Mouse (Mus musculus) lung, postnatal 0 days (tissue): ENCODE results near the gene Cd28. TPM values are rescaled to one million over a fixed set of nuclear protein-coding genes. Genes with fewer than 3 reads are reported as not detected.

Source experiments
- ATAC-seq: fragments of 200-750 bp; cut with Nextera tagmentation; 2 replicates; pipeline ENCODE4 v1.8.0; 2017; ENCODE audit warnings: moderate library complexity
- DNase-seq: peaks from one replicate; pipeline ENCODE4 v3.0.0-alpha.2; 2016; ENCODE audit warnings: low spot score
- H3K27ac ChIP-seq: fragments of 300-500 bp; sonication (generic); 2 replicates; pipeline ENCODE4 v1.5.1; 2014; ENCODE audit warnings: antibody characterized with exemption, mild to moderate bottlenecking, low read length, mixed read lengths
- H3K27me3 ChIP-seq: fragments of 300-500 bp; sonication (generic); replicated peaks from 2 replicates; pipeline ENCODE4 v1.6.1; 2014; ENCODE audit warnings: low read length, mixed read lengths; ENCODE audit not compliant: insufficient read depth
- H3K36me3 ChIP-seq: fragments of 300-500 bp; sonication (generic); 2 replicates; pipeline ENCODE4 v1.6.1; 2014; ENCODE audit warnings: low read length, mixed read lengths; ENCODE audit not compliant: insufficient read depth
- H3K4me1 ChIP-seq: fragments of 300-500 bp; sonication (generic); 2 replicates; pipeline ENCODE4 v1.6.1; 2014; ENCODE audit warnings: antibody characterized with exemption, low read depth, low read length, mixed read lengths; ENCODE audit not compliant: insufficient read depth
- H3K4me2 ChIP-seq: fragments of 300-500 bp; sonication (generic); replicated peaks from 2 replicates; pipeline ENCODE4 v1.6.1; 2014; ENCODE audit warnings: low read depth, mild to moderate bottlenecking, low read length, moderate library complexity, mixed read lengths
- H3K4me3 ChIP-seq: fragments of 300-500 bp; sonication (generic); 2 replicates; pipeline ENCODE4 v1.5.1; 2014; ENCODE audit warnings: low read depth, low read length
- H3K9ac ChIP-seq: fragments of 300-500 bp; sonication (generic); replicated peaks from 2 replicates; pipeline ENCODE4 v1.6.1; 2014; ENCODE audit warnings: low read depth, mild to moderate bottlenecking
- H3K9me3 ChIP-seq: fragments of 300-500 bp; sonication (generic); 2 replicates; pipeline ENCODE4 v1.6.1; 2016; ENCODE audit warnings: low read length, mixed read lengths
- CTCF ChIP-seq: IDR thresholded peaks from 2 replicates; pipeline ENCODE4 v1.5.1; 2016; ENCODE audit warnings: antibody characterized with exemption, mild to moderate bottlenecking
- EP300 ChIP-seq: IDR thresholded peaks from 2 replicates; pipeline ENCODE4 v1.6.1; 2016; ENCODE audit warnings: antibody characterized with exemption, mild to moderate bottlenecking, control low read depth
- WGBS: fragments of 180-500 bp; shearing (Covaris S2); extraction: QIAGEN DNeasy Blood & Tissue Kit; methylation state at CpG from one replicate; pipeline ENCODE4 v1.1.7; 2014; 5-methylcytosine and 5-hydroxymethylcytosine counted together
- polyA plus RNA-seq: library from polyadenylated mRNA; unstranded; fragments of >200 nt; fragmentation: Nextera tagmentation; extraction: Ambion mirVana; gene quantifications from 2 replicates; pipeline ENCODE4 v1.2.1, GENCODE M21; 2015

The Cd28 gene
- polyA plus RNA-seq, 1 experiment from 2014 or later, result 0.12 TPM

DNA sequence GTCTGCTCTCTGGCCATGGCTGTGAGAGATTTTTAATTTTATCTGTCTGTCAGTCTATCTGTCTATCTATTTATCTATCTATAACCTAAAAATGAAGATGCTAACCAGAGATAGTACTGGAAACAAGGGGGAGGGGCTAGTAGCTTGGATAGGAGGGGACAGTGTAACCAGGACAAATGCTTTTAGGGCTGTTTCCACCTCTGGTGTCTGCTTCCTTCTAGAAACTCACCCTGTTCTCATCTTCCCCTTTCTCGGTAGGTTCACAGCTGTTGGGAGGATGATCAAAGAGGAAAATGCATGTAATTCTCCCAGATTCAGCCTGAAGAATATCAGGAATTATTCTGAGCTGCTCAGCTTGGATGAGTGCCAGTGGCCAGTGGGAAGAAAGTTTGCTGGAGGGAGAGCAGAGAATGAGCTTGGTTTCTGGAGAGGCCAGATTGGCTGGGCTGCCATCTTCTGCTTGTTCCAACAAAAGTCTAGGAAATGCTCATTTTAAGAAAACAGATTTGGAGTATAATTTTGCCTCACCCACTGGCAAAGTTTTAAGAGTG lies 83.3 kb downstream of the Cd28 start:
- 44% methylated on average over 1 of the region's 1 CpGs for WGBS
- H3K4me2 ChIP-seq, result no peak overlapping the region
- no peak overlapping the region for H3K27ac ChIP-seq
- DNase-seq (no peak), ATAC-seq (no peak)
- H3K27me3 ChIP-seq, result no peaks in the 10 kb centered on the region
- H3K9ac ChIP-seq, result no peak overlapping the region
- H3K9me3 ChIP-seq, result no peaks in the 10 kb centered on the region
- no peak overlapping the region for H3K4me3 ChIP-seq
- H3K4me1 ChIP-seq, result peaks cover 2% of the 10 kb centered on the region; the same call in 1 of the 2 replicates
- no peaks in the 10 kb centered on the region for H3K36me3 ChIP-seq
- no peak for TF ChIP-seq EP300
- TF ChIP-seq CTCF, result no peak

DNA sequence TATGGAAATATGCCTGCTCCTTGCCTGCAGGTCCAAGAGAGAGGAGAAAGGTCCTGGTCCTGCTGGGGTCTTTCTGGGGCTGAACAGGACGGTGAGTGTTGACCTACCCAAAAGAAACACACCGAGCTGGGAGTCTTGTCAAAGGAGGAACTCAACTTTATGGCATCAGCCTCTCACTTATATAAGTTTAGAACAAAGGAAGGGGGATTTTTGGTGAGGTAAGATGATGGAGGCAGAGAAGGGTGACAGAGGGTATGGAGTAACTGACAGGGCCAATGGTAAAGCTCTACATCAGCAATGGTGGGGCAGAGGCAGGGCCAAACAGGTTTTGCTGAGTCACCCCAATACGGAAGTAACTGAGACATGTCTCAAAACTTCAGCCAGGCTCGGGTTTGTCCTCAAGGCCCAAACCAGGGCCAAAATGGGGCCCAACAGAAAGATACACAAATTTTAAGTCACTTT lies 84.6 kb downstream of the Cd28 start:
- DNase-seq (no peak), ATAC-seq (no peak)
- H3K9ac ChIP-seq, result no peak overlapping the region
- no peak overlapping the region for H3K4me2 ChIP-seq
- peaks cover 2% of the 10 kb centered on the region; the same call in 1 of the 2 replicates for H3K4me1 ChIP-seq
- no peak for TF ChIP-seq EP300
- TF ChIP-seq CTCF, result no peak
- H3K36me3 ChIP-seq, result no peaks in the 10 kb centered on the region
- H3K27me3 ChIP-seq, result no peaks in the 10 kb centered on the region
- H3K9me3 ChIP-seq, result no peaks in the 10 kb centered on the region
- no peak overlapping the region for H3K4me3 ChIP-seq
- H3K27ac ChIP-seq, result no peak overlapping the region
- WGBS, result 92% methylated on average over 4 of the region's 4 CpGs

GRCm38 (mm10) chr1:60803128-60803824 lies 86.7 kb downstream of the Cd28 start:
- WGBS, result 52% methylated on average over 4 of the region's 4 CpGs
- Histone ChIP-seq H3K9ac (no peak overlapping the region), H3K27me3 (no peaks in the 10 kb centered on the region), H3K27ac (no peak overlapping the region), H3K4me3 (no peak overlapping the region), H3K4me1 (peaks cover 2% of the 10 kb centered on the region; the same call in 1 of the 2 replicates), H3K36me3 (no peaks in the 10 kb centered on the region), H3K9me3 (no peaks in the 10 kb centered on the region), H3K4me2 (no peak overlapping the region)
- TF ChIP-seq EP300 (no peak), CTCF (no peak)
- DNase-seq (peak; percentile 50), ATAC-seq (peak; percentile 44; the same call in 1 of the 2 replicates)

DNA sequence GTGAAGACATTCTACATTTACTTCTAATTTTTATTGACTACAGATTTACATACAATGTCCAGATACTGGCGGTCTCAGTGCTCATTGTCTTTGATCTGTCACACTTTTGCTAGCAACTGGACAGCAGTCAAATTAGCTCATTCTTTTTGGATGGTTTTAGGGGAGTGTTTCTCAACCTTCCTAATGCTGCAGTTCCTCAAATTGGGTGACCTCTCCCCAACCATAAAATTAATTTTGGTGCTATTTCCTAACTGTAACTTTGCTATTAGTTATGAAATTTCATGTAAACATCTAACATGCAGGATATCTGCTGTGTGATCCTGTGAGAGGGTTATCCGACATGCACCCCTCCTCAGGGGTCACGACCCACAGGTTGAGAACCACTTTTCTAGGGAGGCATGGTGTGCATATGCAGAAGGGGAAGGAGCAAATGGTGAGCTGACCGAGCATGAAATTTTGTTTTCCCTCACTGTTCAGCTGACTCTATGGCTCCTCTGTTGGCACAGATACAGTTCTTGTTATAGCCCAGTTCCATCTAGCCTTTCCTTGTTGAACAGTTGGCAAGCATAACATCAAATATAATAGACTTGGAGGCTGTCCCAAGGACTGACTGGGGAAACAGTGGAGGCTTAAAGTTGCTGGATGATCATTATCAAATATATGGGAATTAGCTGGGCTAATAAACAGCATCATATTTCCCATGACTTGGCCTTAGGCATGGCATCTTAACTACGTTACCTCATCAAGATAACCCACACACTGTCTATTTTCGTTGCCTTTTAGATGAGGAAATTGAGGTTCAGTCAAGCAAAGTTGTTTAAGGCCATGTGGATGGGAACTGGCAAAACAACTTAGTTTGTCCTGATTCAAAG lies 87.5 kb downstream of the Cd28 start:
- Histone ChIP-seq H3K4me1 (peaks cover 2% of the 10 kb centered on the region), H3K9ac (no peak overlapping the region), H3K27ac (no peak overlapping the region), H3K36me3 (no peaks in the 10 kb centered on the region), H3K4me2 (no peak overlapping the region), H3K9me3 (no peaks in the 10 kb centered on the region), H3K4me3 (no peak overlapping the region), H3K27me3 (no peaks in the 10 kb centered on the region)
- DNase-seq (no peak), ATAC-seq (peak; percentile 21; the same call in 1 of the 2 replicates)
- 64% methylated on average over 6 of the region's 6 CpGs for WGBS
- TF ChIP-seq EP300 (no peak), CTCF (no peak)

- TF ChIP-seq CTCF, result no peak
- TF ChIP-seq EP300, result no peak
- no peak for DNase-seq
- Histone ChIP-seq H3K4me1 (peaks cover 5% of the 10 kb centered on the region), H3K4me2 (no peak overlapping the region), H3K27ac (no peak overlapping the region), H3K9me3 (no peaks in the 10 kb centered on the region), H3K27me3 (no peaks in the 10 kb centered on the region), H3K9ac (no peak overlapping the region), H3K36me3 (no peaks in the 10 kb centered on the region), H3K4me3 (no peak overlapping the region)
- ATAC-seq, result no peak
- WGBS, result 82% methylated on average over 1 of the region's 1 CpGs
Observed at GRCm38 (mm10) chr1:60805178-60805577, 88.6 kb downstream of the Cd28 start.

- no peaks in the 10 kb centered on the region for H3K36me3 ChIP-seq
- DNase-seq (no peak), ATAC-seq (no peak)
- H3K27me3 ChIP-seq, result no peaks in the 10 kb centered on the region
- no peaks in the 10 kb centered on the region for H3K9me3 ChIP-seq
- no peak overlapping the region for H3K4me2 ChIP-seq
- peaks cover 5% of the 10 kb centered on the region for H3K4me1 ChIP-seq
- TF ChIP-seq EP300 (no peak), CTCF (no peak)
- WGBS, result 97% methylated on average over 1 of the region's 1 CpGs
- no peak overlapping the region for H3K9ac ChIP-seq
- no peak overlapping the region for H3K4me3 ChIP-seq
- no peak overlapping the region for H3K27ac ChIP-seq
Observed at GRCm38 (mm10) chr1:60807748-60808147, 91.1 kb downstream of the Cd28 start.
